Mouse (Mus musculus) bone marrow macrophage, adult 2 months (primary cell): ENCODE measurements around the gene Txnl4b.

Experiments used
- CTCF ChIP-seq: IDR thresholded peaks from 2 replicates; pipeline ENCODE4 v1.5.1; 2012; ENCODE audit warnings: low read depth, mild to moderate bottlenecking, low read length, moderate library complexity
- POLR2A ChIP-seq: IDR thresholded peaks from 2 replicates; pipeline ENCODE4 v1.6.1; 2012; ENCODE audit warnings: mild to moderate bottlenecking, low read depth, low read length, borderline replicate concordance

GRCm38 (mm10) chr8:109576311-109576710, 10.6 kb downstream of the Txnl4b start:
- TF ChIP-seq POLR2A (no peak), CTCF (no peak)
